Mouse (Mus musculus) lung, postnatal 0 days (tissue): Measurements from ENCODE around the gene Jmjd1c. TPM values are rescaled to one million over a fixed set of nuclear protein-coding genes. Genes with fewer than 3 reads are reported as not detected.

ENCODE experiments used
- ATAC-seq: fragments of 200-750 bp; cut with Nextera tagmentation; 2 replicates; pipeline ENCODE4 v1.8.0; 2017; ENCODE audit warnings: moderate library complexity
- DNase-seq: peaks from one replicate; pipeline ENCODE4 v3.0.0-alpha.2; 2016; ENCODE audit warnings: low spot score
- H3K27ac ChIP-seq: fragments of 300-500 bp; sonication (generic); 2 replicates; pipeline ENCODE4 v1.5.1; 2014; ENCODE audit warnings: antibody characterized with exemption, mild to moderate bottlenecking, low read length, mixed read lengths
- H3K27me3 ChIP-seq: fragments of 300-500 bp; sonication (generic); replicated peaks from 2 replicates; pipeline ENCODE4 v1.6.1; 2014; ENCODE audit warnings: low read length, mixed read lengths; ENCODE audit not compliant: insufficient read depth
- H3K36me3 ChIP-seq: fragments of 300-500 bp; sonication (generic); 2 replicates; pipeline ENCODE4 v1.6.1; 2014; ENCODE audit warnings: low read length, mixed read lengths; ENCODE audit not compliant: insufficient read depth
- H3K4me1 ChIP-seq: fragments of 300-500 bp; sonication (generic); 2 replicates; pipeline ENCODE4 v1.6.1; 2014; ENCODE audit warnings: antibody characterized with exemption, low read depth, low read length, mixed read lengths; ENCODE audit not compliant: insufficient read depth
- H3K4me2 ChIP-seq: fragments of 300-500 bp; sonication (generic); replicated peaks from 2 replicates; pipeline ENCODE4 v1.6.1; 2014; ENCODE audit warnings: low read depth, mild to moderate bottlenecking, low read length, moderate library complexity, mixed read lengths
- H3K4me3 ChIP-seq: fragments of 300-500 bp; sonication (generic); 2 replicates; pipeline ENCODE4 v1.5.1; 2014; ENCODE audit warnings: low read depth, low read length
- H3K9ac ChIP-seq: fragments of 300-500 bp; sonication (generic); replicated peaks from 2 replicates; pipeline ENCODE4 v1.6.1; 2014; ENCODE audit warnings: low read depth, mild to moderate bottlenecking
- H3K9me3 ChIP-seq: fragments of 300-500 bp; sonication (generic); 2 replicates; pipeline ENCODE4 v1.6.1; 2016; ENCODE audit warnings: low read length, mixed read lengths
- CTCF ChIP-seq: IDR thresholded peaks from 2 replicates; pipeline ENCODE4 v1.5.1; 2016; ENCODE audit warnings: antibody characterized with exemption, mild to moderate bottlenecking
- EP300 ChIP-seq: IDR thresholded peaks from 2 replicates; pipeline ENCODE4 v1.6.1; 2016; ENCODE audit warnings: antibody characterized with exemption, mild to moderate bottlenecking, control low read depth
- WGBS: fragments of 180-500 bp; shearing (Covaris S2); extraction: QIAGEN DNeasy Blood & Tissue Kit; methylation state at CpG from one replicate; pipeline ENCODE4 v1.1.7; 2014; 5-methylcytosine and 5-hydroxymethylcytosine counted together
- polyA plus RNA-seq: library from polyadenylated mRNA; unstranded; fragments of >200 nt; fragmentation: Nextera tagmentation; extraction: Ambion mirVana; gene quantifications from 2 replicates; pipeline ENCODE4 v1.2.1, GENCODE M21; 2015

Gene Jmjd1c
- polyA plus RNA-seq, 1 experiment from 2014 or later, result 43.8 TPM

DNA sequence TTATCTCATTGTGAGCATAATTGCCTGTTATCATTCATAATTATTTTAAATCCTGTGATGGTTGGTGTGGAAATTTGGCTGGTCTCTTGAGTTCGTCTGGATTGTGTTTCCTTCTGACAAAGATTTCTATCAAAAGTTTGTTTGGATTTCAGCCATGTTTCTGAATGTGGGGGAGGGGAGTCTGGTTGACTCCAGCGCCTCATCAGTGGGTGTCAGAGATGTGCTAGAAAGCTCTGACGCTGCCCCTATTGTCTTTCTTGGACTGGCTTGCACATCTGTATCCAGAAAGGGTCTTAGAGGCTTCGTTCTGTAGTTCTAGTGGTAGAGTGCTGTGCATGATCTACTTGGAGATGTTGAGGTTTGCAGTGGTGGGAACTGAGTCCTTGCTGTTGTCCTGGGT lies 24.3 kb downstream of the Jmjd1c start:
- H3K27ac ChIP-seq, result no peak overlapping the region
- no peaks in the 10 kb centered on the region for H3K27me3 ChIP-seq
- TF ChIP-seq EP300 (no peak), CTCF (no peak)
- DNase-seq (no peak), ATAC-seq (peak; percentile 22; the same call in 1 of the 2 replicates)
- no peaks in the 10 kb centered on the region for H3K9me3 ChIP-seq
- H3K36me3 ChIP-seq, result no peaks in the 10 kb centered on the region
- WGBS, result 30% methylated on average over 4 of the region's 4 CpGs
- H3K4me3 ChIP-seq, result no peak overlapping the region
- no peak overlapping the region for H3K9ac ChIP-seq
- H3K4me2 ChIP-seq, result no peak overlapping the region
- peaks cover 12% of the 10 kb centered on the region; the same call in 1 of the 2 replicates for H3K4me1 ChIP-seq

DNA sequence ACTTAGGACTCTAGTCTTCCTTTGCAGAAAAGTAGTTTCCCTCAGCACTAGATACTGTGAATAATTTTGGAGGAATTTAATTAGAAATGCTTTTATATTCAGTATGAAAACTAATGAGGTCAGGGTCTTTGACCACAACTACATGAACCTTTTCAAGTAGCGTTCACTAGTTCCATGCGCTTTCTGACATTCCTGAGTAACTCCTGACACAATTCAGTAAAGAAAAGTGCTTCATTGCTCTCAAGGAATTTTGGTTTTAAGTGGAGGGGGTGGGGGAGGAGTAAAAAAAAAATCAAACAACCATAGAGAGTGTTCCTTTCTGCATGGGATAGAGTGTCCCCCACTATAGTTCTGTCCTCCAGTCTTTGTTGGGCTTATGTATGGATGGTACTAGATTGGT lies 24.7 kb downstream of the Jmjd1c start:
- Histone ChIP-seq H3K36me3 (no peaks in the 10 kb centered on the region), H3K27me3 (no peaks in the 10 kb centered on the region), H3K4me1 (peaks cover 12% of the 10 kb centered on the region; the same call in 1 of the 2 replicates), H3K27ac (no peak overlapping the region), H3K9ac (no peak overlapping the region), H3K9me3 (no peaks in the 10 kb centered on the region), H3K4me2 (no peak overlapping the region), H3K4me3 (no peak overlapping the region)
- DNase-seq (no peak), ATAC-seq (no peak)
- TF ChIP-seq EP300, result no peak
- TF ChIP-seq CTCF, result no peak
- 52% methylated on average over 2 of the region's 2 CpGs for WGBS

DNA sequence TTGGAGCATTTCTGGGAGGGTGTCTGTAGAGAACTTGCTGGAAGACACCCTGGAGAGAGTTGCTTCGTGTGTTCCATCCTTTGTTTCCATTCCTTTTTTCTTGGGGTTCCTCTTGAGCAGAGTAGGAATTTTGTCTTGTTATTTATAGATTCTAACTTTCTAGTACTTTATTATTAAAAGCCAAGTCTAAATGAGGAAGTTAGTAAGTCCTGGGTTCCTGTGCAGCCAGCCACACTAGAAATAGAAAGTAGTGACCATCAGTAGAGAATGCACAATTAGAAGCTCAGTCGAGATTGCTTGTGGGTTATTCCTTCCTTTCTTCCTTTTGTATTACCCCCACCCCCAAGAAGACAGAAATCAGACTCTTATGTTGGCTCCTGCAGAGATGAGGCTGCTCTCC lies 27.8 kb downstream of the Jmjd1c start:
- Histone ChIP-seq H3K36me3 (no peaks in the 10 kb centered on the region), H3K4me2 (no peak overlapping the region), H3K9ac (no peak overlapping the region), H3K27me3 (no peaks in the 10 kb centered on the region), H3K4me3 (no peak overlapping the region), H3K4me1 (peaks cover 16% of the 10 kb centered on the region; the same call in 1 of the 2 replicates), H3K27ac (no peak overlapping the region), H3K9me3 (no peaks in the 10 kb centered on the region)
- DNase-seq (no peak), ATAC-seq (no peak)
- WGBS, result 62% methylated on average over 2 of the region's 2 CpGs
- TF ChIP-seq CTCF, result no peak

DNA sequence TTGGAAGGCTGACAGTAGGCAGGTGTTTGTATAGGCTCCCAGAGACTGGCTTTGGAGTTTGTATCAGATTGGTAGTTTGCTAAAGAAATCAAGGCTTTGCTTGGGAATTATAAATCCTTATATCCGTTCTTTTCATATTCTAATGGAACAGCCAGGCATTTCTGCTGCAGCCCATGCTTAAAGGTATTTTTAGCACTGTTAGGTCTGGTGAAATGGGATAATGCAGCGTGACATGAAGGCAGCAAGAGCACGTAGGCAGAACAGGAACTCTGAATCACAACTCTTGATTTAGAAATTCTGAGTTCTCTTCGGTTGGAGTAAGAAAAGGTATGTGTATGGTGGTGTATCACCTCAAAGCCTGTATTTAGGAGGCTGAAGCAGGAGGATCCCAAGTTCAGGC lies 28.2 kb downstream of the Jmjd1c start:
- Histone ChIP-seq H3K4me2 (no peak overlapping the region), H3K27ac (no peak overlapping the region), H3K9ac (no peak overlapping the region), H3K4me3 (no peak overlapping the region), H3K27me3 (no peaks in the 10 kb centered on the region), H3K9me3 (no peaks in the 10 kb centered on the region), H3K36me3 (no peaks in the 10 kb centered on the region), H3K4me1 (peaks cover 14% of the 10 kb centered on the region; the same call in 1 of the 2 replicates)
- no peak for DNase-seq
- WGBS, result 81% methylated on average over 4 of the region's 4 CpGs
- no peak for TF ChIP-seq CTCF
- no peak for ATAC-seq

DNA sequence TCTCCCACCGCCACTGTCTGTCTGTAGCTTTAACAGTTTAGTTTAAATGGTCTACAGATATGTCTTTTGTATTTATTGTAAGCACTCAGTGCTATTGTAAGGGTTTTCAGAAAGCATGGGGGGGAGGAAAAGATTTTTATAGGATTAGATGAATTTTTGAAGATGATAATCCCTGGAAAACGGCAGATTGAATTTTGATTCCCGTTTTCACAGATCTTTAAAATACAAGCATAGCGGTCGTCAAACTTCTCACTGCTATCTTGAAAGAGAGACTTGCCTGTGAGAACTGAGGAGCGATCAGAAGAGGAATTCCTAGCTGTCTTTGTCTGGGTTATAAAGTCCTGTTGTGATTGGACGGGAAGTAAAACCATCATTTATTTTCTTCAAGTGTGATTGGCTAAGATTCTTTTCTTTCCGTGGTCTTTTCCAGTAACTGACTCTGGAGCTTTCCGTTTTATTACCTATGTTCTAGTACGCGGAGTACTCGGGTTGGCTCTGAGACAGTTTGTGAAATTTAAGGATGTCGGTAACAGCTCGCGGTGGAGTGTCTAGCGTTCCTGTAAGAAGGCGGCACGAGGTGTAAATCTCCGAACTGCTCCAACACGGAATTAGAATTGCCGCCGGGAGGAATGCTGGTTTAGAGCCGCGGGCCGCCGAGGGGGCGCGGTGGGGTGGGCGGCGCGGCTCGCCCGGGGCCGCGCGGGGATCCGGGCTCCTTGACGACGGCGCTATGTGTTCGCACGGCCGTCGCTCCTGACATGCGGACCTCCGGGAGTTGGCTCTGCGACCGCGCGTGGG lies 30.3 kb downstream of the Jmjd1c start:
- H3K36me3 ChIP-seq, result no peaks in the 10 kb centered on the region
- H3K27me3 ChIP-seq, result no peaks in the 10 kb centered on the region
- ATAC-seq, result peak; percentile 69
- peak overlapping the region; percentile 65 for H3K9ac ChIP-seq
- 2% methylated on average over 50 of the region's 50 CpGs for WGBS
- peak; percentile 79 for DNase-seq
- H3K4me2 ChIP-seq, result peak overlapping the region; percentile 99
- H3K9me3 ChIP-seq, result no peaks in the 10 kb centered on the region
- peak overlapping the region; percentile 83 for H3K27ac ChIP-seq
- peak overlapping the region; percentile 83 for H3K4me3 ChIP-seq
- peaks cover 7% of the 10 kb centered on the region; the same call in 1 of the 2 replicates for H3K4me1 ChIP-seq
- no peak for TF ChIP-seq CTCF
- peak; percentile 96 for TF ChIP-seq EP300

DNA sequence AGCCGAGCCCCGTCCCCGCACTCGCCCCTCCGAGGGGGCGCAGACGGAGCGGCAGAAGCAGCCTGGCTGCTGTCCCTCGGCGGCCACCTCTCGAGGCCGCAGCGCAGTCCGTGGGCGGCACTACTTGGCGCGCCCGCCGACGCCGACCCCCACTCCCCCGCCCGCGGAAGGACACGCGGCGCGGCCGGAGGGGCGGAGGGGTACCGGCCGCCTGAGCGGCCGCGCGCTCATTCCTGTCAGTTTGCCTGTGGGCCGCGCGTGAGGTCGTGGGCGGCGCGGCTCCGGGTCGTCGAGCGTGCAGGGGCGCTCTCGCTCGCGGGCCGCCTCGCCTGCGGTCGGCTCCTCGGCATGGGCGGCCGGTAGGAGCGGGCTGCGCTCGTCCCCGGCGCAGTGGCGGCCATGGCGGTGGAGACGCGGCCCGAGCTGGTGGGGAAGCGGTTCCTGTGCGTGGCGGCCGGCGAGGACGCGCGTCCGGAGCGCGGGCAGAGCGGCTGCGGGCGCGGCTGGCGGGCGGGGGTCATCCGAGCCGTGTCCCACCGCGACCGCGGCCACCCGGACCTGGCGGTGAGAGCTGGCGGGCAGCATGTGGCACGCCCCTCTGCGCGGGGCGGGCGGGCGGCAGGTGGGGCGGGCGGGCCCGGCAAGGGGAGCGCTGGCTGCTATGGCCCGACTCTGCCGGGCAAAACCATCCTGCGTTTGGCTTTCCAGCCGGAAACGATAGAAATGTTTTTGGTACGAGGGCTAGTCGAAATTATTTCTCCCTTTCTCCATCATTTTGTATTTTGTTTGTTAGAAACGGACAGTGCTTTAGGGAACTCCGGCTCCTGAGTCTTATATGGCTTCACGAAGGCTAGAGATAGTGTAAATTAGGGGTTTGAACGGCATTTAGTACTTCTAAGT lies 31.2 kb downstream of the Jmjd1c start:
- under 1% methylated on average over 31 of the region's 115 CpGs for WGBS
- ATAC-seq (peak; percentile 70), DNase-seq (peak; percentile 46)
- Histone ChIP-seq H3K36me3 (no peaks in the 10 kb centered on the region), H3K27me3 (no peaks in the 10 kb centered on the region), H3K9ac (peak overlapping the region; percentile 65), H3K9me3 (no peaks in the 10 kb centered on the region), H3K27ac (peak overlapping the region; percentile 83), H3K4me2 (peak overlapping the region; percentile 99), H3K4me1 (peaks cover 7% of the 10 kb centered on the region; the same call in 1 of the 2 replicates), H3K4me3 (peak overlapping the region; percentile 83)
- TF ChIP-seq CTCF (no peak), EP300 (no peak)
